Mouse (Mus musculus) inflammation-experienced regulatory T-cells (primary cell): Measurements from ENCODE around the gene Olfr74. TPM values are rescaled to one million over a fixed set of nuclear protein-coding genes. Genes with fewer than 3 reads are reported as not detected.

Experiments
- polyA plus RNA-seq, 2 experiments: library from polyadenylated mRNA; unstranded; fragments of 100-300 nt; shearing (Covaris generic); gene quantifications; one replicate each; pipeline ENCODE4 v1.2.1; 2017

The Olfr74 gene
- under 1 TPM in 1 of 2 experiments, not detected in 1; 0.60 TPM for polyA plus RNA-seq

DNA sequence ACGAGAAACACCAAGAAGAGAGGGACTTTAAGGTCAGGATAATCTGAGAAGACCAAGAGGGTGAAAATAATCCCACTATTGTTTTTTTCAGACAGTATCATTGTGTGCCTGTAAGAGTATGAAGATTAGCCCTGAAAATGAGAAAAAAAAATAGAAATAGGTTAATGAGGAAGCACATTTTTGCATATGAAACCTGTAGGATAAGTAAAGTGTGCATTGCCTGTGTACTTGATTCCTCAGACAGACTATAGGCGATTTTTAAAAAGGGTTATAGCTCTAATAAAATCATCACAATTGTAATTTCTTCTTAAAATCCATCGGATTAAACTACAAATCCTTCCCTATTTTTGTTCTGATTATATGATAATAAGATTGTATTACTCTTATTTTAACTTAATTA, at the start of gene Olfr74:
TSS of gene Olfr74 (minus strand) at position 101 of the 400 bp plus-strand sequence.

DNA sequence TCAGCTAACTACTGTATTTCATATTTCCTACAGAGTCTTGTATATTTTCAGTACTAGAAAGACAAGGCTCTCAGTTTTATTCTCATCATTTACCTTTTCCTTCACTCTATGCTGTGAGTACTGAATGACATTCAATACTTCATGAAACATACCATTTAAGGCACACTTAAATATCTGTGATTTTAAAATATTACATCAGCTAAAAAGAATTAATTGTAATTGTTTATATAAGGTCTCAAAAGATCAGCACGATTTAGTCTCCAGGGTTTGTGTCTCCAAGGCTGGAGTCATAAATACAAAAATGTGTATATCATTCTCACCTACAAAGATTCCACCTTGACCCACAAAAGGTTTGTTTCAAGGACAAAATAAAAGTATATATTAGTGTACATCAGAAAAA, 48.0 kb upstream of the Olfr74 start, which contains the start of gene Olfr1161:
TSS of gene Olfr1161 (plus strand) at position 301 of the 400 bp plus-strand sequence.

DNA sequence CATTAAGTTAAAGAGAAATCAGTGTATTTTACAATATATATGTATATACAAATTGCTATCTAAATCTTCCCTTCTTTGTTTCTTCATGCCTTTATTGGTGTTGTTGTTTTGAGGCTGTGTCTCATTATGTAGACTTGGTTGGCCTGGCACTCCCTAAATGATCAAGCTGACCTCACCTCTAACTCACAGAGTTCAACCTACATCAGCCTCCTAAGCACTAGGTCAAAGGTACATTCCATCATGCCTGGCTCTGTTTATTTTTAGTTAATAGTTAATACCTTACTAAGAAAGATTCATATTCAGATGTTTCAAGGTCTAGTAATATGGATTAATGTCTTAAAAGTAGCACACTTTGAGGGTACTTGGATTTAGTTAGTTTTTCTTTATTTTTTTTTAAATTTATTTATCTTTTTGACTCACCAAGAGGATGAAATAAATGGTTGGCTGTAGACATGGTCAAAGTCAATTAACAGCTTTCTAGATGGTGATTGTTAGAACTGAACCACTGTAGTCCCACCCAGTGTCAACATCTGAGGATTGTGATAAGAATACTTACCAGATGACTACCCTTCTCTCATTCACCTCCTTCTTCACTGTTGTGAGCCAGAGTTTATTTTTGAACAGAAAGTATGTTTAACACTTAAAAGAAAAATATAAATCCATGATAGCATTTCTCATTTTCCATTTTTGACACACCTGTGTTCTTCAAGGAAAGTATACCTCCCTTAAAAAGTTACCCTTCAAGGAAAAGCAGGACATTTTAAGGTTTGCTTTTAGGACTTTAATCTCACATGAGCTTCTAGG, 33.3 kb upstream of the Olfr74 start, which contains the start of gene Olfr1160:
TSS of gene Olfr1160 (minus strand) at position 754 of the 804 bp plus-strand sequence.

GRCm38 (mm10) chr2:87989813-87990212, 15.3 kb upstream of the Olfr74 start, which contains the start of gene Olfr1158:
Gene Olfr1158, plus strand, starts transcription at chr2:87990113.

GRCm38 (mm10) chr2:87968199-87968598, 6.3 kb downstream of the Olfr74 start, which contains the start of gene Olfr1157:
Gene Olfr1157, minus strand, starts transcription at chr2:87968299.

GRCm38 (mm10) chr2:87953000-87953399, 21.5 kb downstream of the Olfr74 start, which contains the start of gene Olfr1156:
Gene Olfr1156, minus strand, starts transcription at chr2:87953100.

DNA sequence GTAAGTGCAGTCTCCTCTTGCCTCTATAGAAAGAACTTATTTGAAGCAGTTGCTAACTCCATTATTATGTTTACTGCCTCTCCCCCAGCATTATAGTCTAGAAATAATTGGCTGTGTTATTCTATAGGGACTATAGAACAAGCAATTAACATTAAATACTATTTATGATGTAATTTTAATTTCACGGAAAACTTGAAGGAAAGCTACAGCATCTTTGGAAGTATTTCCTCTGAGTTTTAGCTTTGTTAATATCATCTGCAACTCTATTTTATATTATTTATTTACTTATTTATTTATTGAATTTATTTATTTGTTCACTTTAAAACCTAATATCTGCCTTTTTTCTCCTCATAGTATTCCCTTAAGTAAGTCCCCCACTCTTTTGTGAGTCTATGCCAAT, 29.4 kb downstream of the Olfr74 start, which contains the start of gene Olfr1155:
TSS of gene Olfr1155 (minus strand) at position 101 of the 400 bp plus-strand sequence.

Other genes with a start within 250 kb of the Olfr74 start
- under 1 TPM in 1 of 2 experiments, not detected in 1; 0.40 TPM for gene Olfr1138, start 234.7 kb downstream of the Olfr74 start, polyA plus RNA-seq
- gene Olfr1140, start 230.9 kb downstream of the Olfr74 start, polyA plus RNA-seq, result not detected
- not detected for gene Olfr1141, start 220.7 kb downstream of the Olfr74 start, polyA plus RNA-seq
- gene Olfr152, start 195.2 kb downstream of the Olfr74 start, polyA plus RNA-seq, result under 1 TPM in 1 of 2 experiments, not detected in 1; 0.13 TPM
- gene Olfr1143, start 174.1 kb downstream of the Olfr74 start, polyA plus RNA-seq, result under 1 TPM in 1 of 2 experiments, not detected in 1; 0.71 TPM
- not detected for gene Olfr1145, start 164.8 kb downstream of the Olfr74 start, polyA plus RNA-seq
- gene Olfr1148, start 144.1 kb downstream of the Olfr74 start, polyA plus RNA-seq, result under 1 TPM in 1 of 2 experiments, not detected in 1; 0.81 TPM
- gene Olfr1150-ps1, start 130.7 kb downstream of the Olfr74 start, polyA plus RNA-seq, result not detected
- gene Olfr1151, start 118.8 kb downstream of the Olfr74 start, polyA plus RNA-seq, result under 1 TPM; 0.20 to 0.82 TPM
- under 1 TPM; 0.08 to 0.44 TPM for gene Olfr1152, start 108.2 kb downstream of the Olfr74 start, polyA plus RNA-seq
- not detected for gene Olfr1153, start 79.7 kb downstream of the Olfr74 start, polyA plus RNA-seq
- gene Olfr1154, start 69.5 kb downstream of the Olfr74 start, polyA plus RNA-seq, result not detected
- gene Olfr1155, start 29.5 kb downstream of the Olfr74 start, polyA plus RNA-seq, result not detected
- gene Olfr1156, start 21.6 kb downstream of the Olfr74 start, polyA plus RNA-seq, result under 1 TPM; 0.11 to 0.26 TPM
- under 1 TPM in 1 of 2 experiments, not detected in 1; 0.18 TPM for gene Olfr1157, start 6.4 kb downstream of the Olfr74 start, polyA plus RNA-seq
- gene Olfr1158, start 15.4 kb upstream of the Olfr74 start, polyA plus RNA-seq, result not detected
- under 1 TPM in 1 of 2 experiments, not detected in 1; 0.04 TPM for gene Olfr1160, start 33.6 kb upstream of the Olfr74 start, polyA plus RNA-seq
- gene Olfr1161, start 48.1 kb upstream of the Olfr74 start, polyA plus RNA-seq, result not detected
- gene Olfr73, start 63.0 kb upstream of the Olfr74 start, polyA plus RNA-seq, result not detected
- gene Olfr1162, start 76.5 kb upstream of the Olfr74 start, polyA plus RNA-seq, result under 1 TPM in 1 of 2 experiments, not detected in 1; 0.10 TPM
- under 1 TPM in 1 of 2 experiments, not detected in 1; 0.80 TPM for gene Olfr1163, start 97.2 kb upstream of the Olfr74 start, polyA plus RNA-seq
- not detected for gene Olfr1164, start 119.3 kb upstream of the Olfr74 start, polyA plus RNA-seq
- not detected for gene Olfr1166, start 153.6 kb upstream of the Olfr74 start, polyA plus RNA-seq
- gene Olfr1167, start 180.5 kb upstream of the Olfr74 start, polyA plus RNA-seq, result not detected
- not detected for gene Olfr1168, start 207.2 kb upstream of the Olfr74 start, polyA plus RNA-seq